11 mouse cellular contexts compared by ENCODE assay signal in the genomic region with DNA sequence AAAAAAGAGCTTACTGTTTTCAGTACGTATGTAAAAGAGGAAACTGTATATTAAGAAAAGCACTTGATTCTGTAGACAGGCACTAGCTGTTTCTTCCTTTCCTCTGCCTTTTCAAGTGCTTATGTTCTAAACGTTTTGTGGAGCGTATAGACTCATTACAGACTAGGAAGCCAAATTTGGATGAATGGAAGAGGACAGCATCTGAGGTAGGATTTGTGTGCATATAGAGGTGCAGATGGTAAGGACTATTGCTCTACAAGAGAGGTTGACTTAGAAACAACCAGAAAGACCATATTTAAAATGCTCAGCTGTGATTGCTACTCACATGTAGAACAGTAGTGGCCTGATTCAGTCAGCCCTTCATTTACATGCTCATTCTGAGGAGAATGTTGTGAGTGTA.
DNase-seq lines count a peak whose midpoint lies in the region; ATAC-seq lines count a peak whose summit lies in the region.
"Had no signal": no experiment of that assay in that cellular context is flagged by ENCODE, and none has a peak within 500 bp of the region (broad histone marks: within the 10 kb centered on the region; RNA-seq: fewer than 3 reads in every experiment).

No protein-coding gene starts in this region.

- WGBS in kidney, embryonic 15.5 days: 47% methylated on average over 3 of the region's 3 CpGs
- 39% methylated on average over 3 of the region's 3 CpGs for WGBS in intestine, embryonic 16.5 days
- WGBS in midbrain, embryonic 11.5 days: 84% methylated on average over 3 of the region's 3 CpGs

- DNase-seq in kidney, adult 11 months: no peak
- peak; percentile 13 for DNase-seq in right cerebral cortex, adult 18-20 months
- DNase-seq in right cerebral cortex, postnatal 4 days: no peak
- no peak for DNase-seq in urinary bladder, postnatal 36 days (ENCODE audit: low spot score in 2 of 2)
- DNase-seq in midbrain, embryonic 11.5 days (ENCODE audit: low spot score, missing footprints): no peak
- DNase-seq: cerebellum, adult 9-11 months; left cerebral cortex, postnatal 4 days; thymus, postnatal 4 days had no signal

- no peaks in the 10 kb centered on the region for H3K36me3 ChIP-seq in kidney, embryonic 15.5 days
- no peaks in the 10 kb centered on the region for H3K36me3 ChIP-seq in intestine, embryonic 16.5 days (ENCODE audit: control insufficient read depth, insufficient read depth, low read length)
- no peaks in the 10 kb centered on the region for H3K36me3 ChIP-seq in midbrain, embryonic 11.5 days (ENCODE audit: control insufficient read depth, insufficient read depth, low read length)
- H3K36me3 ChIP-seq: hindbrain, embryonic 12.5 days had no signal

- H3K4me2 ChIP-seq in kidney, embryonic 15.5 days: no peak overlapping the region; the same call in 1 of the 2 replicates
- H3K4me2 ChIP-seq in intestine, embryonic 16.5 days (ENCODE audit: low read depth, low read length): no peak overlapping the region
- no peak overlapping the region for H3K4me2 ChIP-seq in midbrain, embryonic 11.5 days
- H3K4me2 ChIP-seq: hindbrain, embryonic 12.5 days had no signal

- H3K27ac ChIP-seq in kidney, embryonic 15.5 days: peak overlapping the region; percentile 67
- H3K27ac ChIP-seq in intestine, embryonic 16.5 days (ENCODE audit: low read length): peak overlapping the region; percentile 71
- no peak overlapping the region for H3K27ac ChIP-seq in midbrain, embryonic 11.5 days (ENCODE audit: low read depth, low read length)
- H3K27ac ChIP-seq: hindbrain, embryonic 12.5 days had no signal

- ATAC-seq in kidney, embryonic 15.5 days (replicated peaks; ENCODE audit: low FRiP score): no peak
- peak; percentile 23 for ATAC-seq in intestine, embryonic 16.5 days
- no peak for ATAC-seq in midbrain, embryonic 11.5 days (ENCODE audit: low FRiP score)

- H3K9ac ChIP-seq in kidney, embryonic 15.5 days: no peak overlapping the region
- H3K9ac ChIP-seq in intestine, embryonic 16.5 days (ENCODE audit: low read depth, low read length): no peak overlapping the region
- H3K9ac ChIP-seq in midbrain, embryonic 11.5 days (ENCODE audit: low read length): no peak overlapping the region
- H3K9ac ChIP-seq: hindbrain, embryonic 12.5 days had no signal

- H3K4me3 ChIP-seq in kidney, embryonic 15.5 days (replicated peaks): no peak overlapping the region
- H3K4me3 ChIP-seq in intestine, embryonic 16.5 days (ENCODE audit: low read length): no peak overlapping the region
- H3K4me3 ChIP-seq in midbrain, embryonic 11.5 days (ENCODE audit: low read depth, low read length): no peak overlapping the region
- H3K4me3 ChIP-seq: hindbrain, embryonic 12.5 days had no signal

- peaks cover 7% of the 10 kb centered on the region for H3K4me1 ChIP-seq in kidney, embryonic 15.5 days
- 0 out of 2 replicates have a peak, but pooled peaks cover 4% of the 10 kb centered on the region for H3K4me1 ChIP-seq in intestine, embryonic 16.5 days (ENCODE audit: control insufficient read depth, insufficient read depth, low read length)
- no peaks in the 10 kb centered on the region for H3K4me1 ChIP-seq in midbrain, embryonic 11.5 days (ENCODE audit: control insufficient read depth, insufficient read depth, low read length)
- H3K4me1 ChIP-seq: hindbrain, embryonic 12.5 days had no signal

- H3K9me3 ChIP-seq in kidney, embryonic 15.5 days (replicated peaks): no peaks in the 10 kb centered on the region
- no peaks in the 10 kb centered on the region for H3K9me3 ChIP-seq in intestine, embryonic 16.5 days (ENCODE audit: control insufficient read depth, low read length)
- H3K9me3 ChIP-seq in midbrain, embryonic 11.5 days (ENCODE audit: control insufficient read depth, low read length): no peaks in the 10 kb centered on the region
- H3K9me3 ChIP-seq: hindbrain, embryonic 12.5 days had no signal

- no peaks in the 10 kb centered on the region for H3K27me3 ChIP-seq in kidney, embryonic 15.5 days
- no peaks in the 10 kb centered on the region for H3K27me3 ChIP-seq in intestine, embryonic 16.5 days (replicated peaks; ENCODE audit: control insufficient read depth, insufficient read depth, low read length)
- H3K27me3 ChIP-seq in midbrain, embryonic 11.5 days (ENCODE audit: control insufficient read depth, insufficient read depth, low read length): no peaks in the 10 kb centered on the region
- H3K27me3 ChIP-seq: hindbrain, embryonic 12.5 days had no signal
